8 mouse cellular contexts compared by ENCODE assay signal in genomic region chr6:118592662-118593376, GRCm38 (mm10). TPM values are rescaled to one million over a fixed set of nuclear protein-coding genes. Genes with fewer than 3 reads are reported as not detected.
DNase-seq lines count a peak whose midpoint lies in the region; ATAC-seq and TF ChIP-seq lines count a peak whose summit lies in the region.

No protein-coding gene starts in this region.

- no peak for TF ChIP-seq CTCF in lung, adult 2 months (IDR thresholded peaks at IDR 0.05; ENCODE audit: insufficient read depth, low read length)
- TF ChIP-seq CTCF in small intestine, adult 2 months (IDR thresholded peaks at IDR 0.05; ENCODE audit: extremely low read depth, insufficient read length, insufficient replicate concordance, low read depth, low read length), result no peak

- DNase-seq in lung, adult 2 months, result no peak
- DNase-seq in lung, adult 18-20 months, result no peak
- no peak for DNase-seq in embryonic facial prominence, embryonic 14.5 days (ENCODE audit: low spot score)
- no peak for DNase-seq in limb, embryonic 11.5 days (ENCODE audit: low spot score)
- DNase-seq in thymus, adult 18-20 months, result no peak
- no peak for DNase-seq in gastrocnemius, postnatal 36 days

- no peak for ATAC-seq in embryonic facial prominence, embryonic 14.5 days (ENCODE audit: low read depth)
- no peak; the same call in 1 of the 2 replicates for ATAC-seq in limb, embryonic 11.5 days (ENCODE audit: insufficient number of reproducible peaks, low FRiP score, low TSS enrichment, low read depth)
- ATAC-seq in monocyte, adult 5-6 weeks (replicated peaks; ENCODE audit: insufficient number of reproducible peaks, low FRiP score, low TSS enrichment, poor library complexity, severe bottlenecking), result no peak

- H3K4me3 ChIP-seq in lung, adult 2 months (replicated peaks; ENCODE audit: extremely low read depth, low read depth, low read length), result peak overlapping the region; percentile 63
- H3K4me3 ChIP-seq in embryonic facial prominence, embryonic 14.5 days (ENCODE audit: low read depth, low read length), result peak overlapping the region; percentile 35
- H3K4me3 ChIP-seq in limb, embryonic 11.5 days (ENCODE audit: low read depth, low read length), result peak overlapping the region; percentile 26; the same call in 1 of the 2 replicates
- H3K4me3 ChIP-seq in small intestine, adult 2 months (ENCODE audit: low read depth, low read length), result peak overlapping the region; percentile 50

- peaks cover 24% of the 10 kb centered on the region for H3K27me3 ChIP-seq in embryonic facial prominence, embryonic 14.5 days (replicated peaks; ENCODE audit: control insufficient read depth, insufficient read depth, low read length)
- H3K27me3 ChIP-seq in limb, embryonic 11.5 days (ENCODE audit: control insufficient read depth, insufficient read depth, low read length), result peaks cover 8% of the 10 kb centered on the region
- peaks cover 10% of the 10 kb centered on the region for H3K27me3 ChIP-seq in small intestine, adult 2 months (ENCODE audit: control insufficient read depth, insufficient read depth, low read length)

- no peak for TF ChIP-seq POLR2A in lung, adult 2 months (IDR thresholded peaks at IDR 0.05; ENCODE audit: borderline replicate concordance, extremely low read depth, low read depth, low read length)
- TF ChIP-seq POLR2A in small intestine, adult 2 months (IDR thresholded peaks at IDR 0.05; ENCODE audit: low read depth, low read length), result no peak

- WGBS in lung, adult 2 months, result 57% methylated on average over 21 of the region's 21 CpGs
- WGBS in embryonic facial prominence, embryonic 14.5 days, result 27% methylated on average over 21 of the region's 21 CpGs
- WGBS in limb, embryonic 11.5 days, result 32% methylated on average over 21 of the region's 21 CpGs
- WGBS in small intestine, adult 2 months, result 26% methylated on average over 21 of the region's 21 CpGs

- no peaks in the 10 kb centered on the region for H3K9me3 ChIP-seq in embryonic facial prominence, embryonic 14.5 days (ENCODE audit: control insufficient read depth, low read length)
- no peaks in the 10 kb centered on the region for H3K9me3 ChIP-seq in limb, embryonic 11.5 days (ENCODE audit: control insufficient read depth, low read length)

- peak overlapping the region; percentile 57 for H3K4me2 ChIP-seq in embryonic facial prominence, embryonic 14.5 days (ENCODE audit: low read depth, low read length)
- peak overlapping the region; percentile 52 for H3K4me2 ChIP-seq in limb, embryonic 11.5 days (ENCODE audit: low read depth, severe bottlenecking)

- H3K36me3 ChIP-seq in embryonic facial prominence, embryonic 14.5 days (ENCODE audit: control insufficient read depth, insufficient read depth, low read length), result peaks cover 16% of the 10 kb centered on the region; the same call in 1 of the 2 replicates
- H3K36me3 ChIP-seq in limb, embryonic 11.5 days (ENCODE audit: control insufficient read depth, insufficient read depth, low read length), result no peaks in the 10 kb centered on the region
- H3K36me3 ChIP-seq in small intestine, adult 2 months (ENCODE audit: control insufficient read depth, insufficient read depth, low read length), result no peaks in the 10 kb centered on the region

- H3K9ac ChIP-seq in embryonic facial prominence, embryonic 14.5 days (ENCODE audit: low read depth, low read length), result peak overlapping the region; percentile 43; the same call in 1 of the 2 replicates
- no peak overlapping the region for H3K9ac ChIP-seq in limb, embryonic 11.5 days (ENCODE audit: low read length)

- no peak overlapping the region for H3K27ac ChIP-seq in embryonic facial prominence, embryonic 14.5 days (replicated peaks; ENCODE audit: low read depth, low read length)
- H3K27ac ChIP-seq in limb, embryonic 11.5 days (replicated peaks; ENCODE audit: low read depth, low read length), result no peak overlapping the region
- no peak overlapping the region for H3K27ac ChIP-seq in small intestine, adult 2 months (ENCODE audit: insufficient read depth, low read depth, low read length)

- intact Hi-C loops in gastrocnemius, postnatal 36 days (cut with DNase I), result no loop called here

- peaks cover 3% of the 10 kb centered on the region; the same call in 1 of the 2 replicates for H3K4me1 ChIP-seq in lung, adult 2 months (ENCODE audit: control insufficient read depth, insufficient read depth, low read length)
- H3K4me1 ChIP-seq in embryonic facial prominence, embryonic 14.5 days (ENCODE audit: control insufficient read depth, insufficient read depth, low read length), result peaks cover 3% of the 10 kb centered on the region; the same call in 1 of the 2 replicates
- 0 out of 2 replicates have a peak, but pooled peaks cover 3% of the 10 kb centered on the region for H3K4me1 ChIP-seq in limb, embryonic 11.5 days (ENCODE audit: control insufficient read depth, insufficient read depth, low read length)
- H3K4me1 ChIP-seq in small intestine, adult 2 months (ENCODE audit: control insufficient read depth, insufficient read depth, insufficient read length, low read length), result peaks cover 5% of the 10 kb centered on the region

RNA-seq across cellular contexts. Expression of gene Ankrd26, which starts 30.8 kb away (rescaled TPM):
- polyA plus RNA-seq in lung, adult 2 months (2012; rRNA removed), result 0.59 and 1.2 TPM in 2 replicates
- polyA plus RNA-seq in embryonic facial prominence, embryonic 14.5 days (2014; fragmentation: Nextera tagmentation; extraction: Ambion mirVana), result 9.9 and 11.7 TPM in 2 replicates
- polyA plus RNA-seq in limb, embryonic 11.5 days (2014; fragmentation: Nextera tagmentation; extraction: Ambion mirVana), result 19.7 and 20.8 TPM in 2 replicates
- 0.42 and 0.58 TPM in 2 replicates for polyA plus RNA-seq in small intestine, adult 2 months (2012; rRNA removed)
- total RNA-seq in gastrocnemius, postnatal 36 days (2021), result 1 to 10 TPM; 1.7 to 1.9 TPM
- 6.3 to 15.4 TPM (median 9.3 TPM) in 3 replicates for total RNA-seq in monocyte, adult 5-6 weeks (2017)
